Mouse (Mus musculus): ENCODE measurements at regions not wholly inside any gene's neighbourhood (a gene's known extent, or its start where the extent isn't known, plus 50 kb on each side); places are given as distances from the start of the nearest gene placed in this dataset.

DNA sequence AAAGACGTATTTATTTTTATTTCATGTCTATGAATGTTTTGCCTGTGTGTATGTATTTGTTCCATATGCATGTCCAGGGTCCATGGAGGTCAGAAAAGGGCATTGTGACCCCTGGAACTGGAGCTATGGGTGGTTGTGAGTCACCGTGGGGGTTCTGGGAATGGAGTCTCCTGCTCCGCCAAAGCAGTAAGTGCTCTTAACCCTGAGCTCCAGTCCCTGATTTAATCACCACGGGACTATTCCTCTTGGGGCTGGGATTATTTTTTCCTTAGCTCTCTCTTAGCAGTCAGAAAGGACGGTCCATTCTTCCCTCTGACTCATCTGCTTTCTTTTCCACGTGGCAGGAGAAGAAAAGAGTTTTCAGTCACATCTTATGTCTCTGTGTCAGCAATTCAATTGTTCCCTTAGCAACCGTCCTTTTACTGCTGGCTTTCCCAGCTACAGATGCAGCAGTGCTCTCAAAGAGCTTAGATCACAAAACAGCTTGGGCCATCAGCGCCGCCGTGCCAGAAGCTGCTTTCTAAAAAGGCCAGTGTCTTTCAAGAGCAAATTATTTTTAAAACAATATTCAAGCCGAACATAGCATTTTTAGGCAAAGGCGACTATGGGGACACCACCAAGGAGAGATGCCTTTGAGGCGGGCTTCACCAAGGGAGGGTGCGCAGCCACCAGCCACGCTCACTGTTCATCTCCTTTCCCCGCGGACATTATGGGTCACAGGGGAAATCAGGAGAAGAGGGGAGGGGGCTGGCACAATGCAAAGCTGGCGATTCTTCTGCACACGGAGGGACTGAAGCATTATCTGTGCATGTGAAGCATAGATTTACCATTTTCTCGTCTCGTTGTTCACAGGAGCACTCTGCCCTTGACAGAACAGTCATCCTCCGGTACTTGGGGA is 110.8 kb downstream of the Map3k7 start:
- no peak for DNase-seq

GRCm38 (mm10) chr4:32076391-32076925 is 112.6 kb downstream of the Map3k7 start:
- no peak for DNase-seq

GRCm38 (mm10) chr4:32083456-32083855 is 119.6 kb downstream of the Map3k7 start:
- DNase-seq, result no peak

- DNase-seq, result no peak
These were observed 120.5 kb downstream of the Map3k7 start for GRCm38 (mm10) chr4:32084250-32084869.

- no peak for DNase-seq
These were observed 121.1 kb downstream of the Map3k7 start for GRCm38 (mm10) chr4:32085040-32085439.

GRCm38 (mm10) chr4:32091086-32091485 is 127.2 kb downstream of the Map3k7 start:
- no peak for DNase-seq

DNA sequence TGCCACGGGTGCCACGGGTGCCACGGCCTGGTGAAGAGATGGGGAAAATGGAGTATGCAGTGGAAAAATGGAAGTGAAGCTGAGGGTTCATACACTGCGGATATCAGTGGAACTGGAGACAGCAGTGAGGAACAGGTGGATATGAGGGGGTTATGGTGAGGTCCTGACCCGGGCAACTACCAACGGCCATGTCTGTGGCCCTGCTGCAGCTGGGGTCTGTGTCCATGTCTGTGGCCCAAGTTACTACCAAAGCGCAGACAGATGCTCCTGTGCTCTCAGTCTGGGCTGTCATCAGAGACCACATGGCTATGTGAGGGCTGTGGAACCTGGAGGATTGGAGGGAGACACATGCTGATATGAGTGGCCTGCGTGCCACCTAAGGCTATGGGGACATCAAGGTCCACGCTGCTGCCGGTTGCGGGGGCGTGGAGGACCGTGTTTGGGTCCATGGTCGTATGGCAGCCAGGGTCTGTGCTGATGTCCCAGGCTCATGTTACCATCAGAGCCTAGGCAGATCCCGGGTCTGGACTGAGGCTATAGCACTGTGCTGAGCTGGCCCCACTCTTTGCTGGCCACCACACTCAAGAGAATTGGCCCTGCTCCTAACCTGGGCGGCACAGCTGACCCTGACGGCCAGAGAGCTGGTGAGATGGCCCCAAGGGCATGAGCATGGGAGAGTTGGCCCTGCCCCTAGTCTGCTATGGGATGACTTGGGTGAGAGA is 128.6 kb downstream of the Map3k7 start:
- no peak for DNase-seq

DNA sequence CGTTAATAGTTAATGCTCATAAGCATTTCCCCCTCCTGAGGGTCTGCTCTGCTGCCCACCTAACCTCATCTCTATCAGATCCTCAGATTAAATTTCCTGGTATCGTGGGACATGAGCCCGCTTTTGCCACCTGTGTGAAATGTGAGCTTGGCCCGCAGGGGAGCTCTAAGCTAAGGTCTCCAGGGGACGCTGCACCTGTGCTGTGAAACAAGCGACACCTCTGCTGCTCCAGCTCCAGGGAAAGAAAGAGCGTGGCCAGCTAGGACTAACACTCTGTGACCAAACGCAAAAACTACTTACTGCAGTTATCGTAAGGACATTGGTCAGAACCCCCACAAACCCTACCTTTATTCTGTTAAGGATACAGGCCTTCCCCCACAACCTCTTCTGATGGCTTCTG is 134.3 kb downstream of the Map3k7 start:
- DNase-seq, result no peak

DNA sequence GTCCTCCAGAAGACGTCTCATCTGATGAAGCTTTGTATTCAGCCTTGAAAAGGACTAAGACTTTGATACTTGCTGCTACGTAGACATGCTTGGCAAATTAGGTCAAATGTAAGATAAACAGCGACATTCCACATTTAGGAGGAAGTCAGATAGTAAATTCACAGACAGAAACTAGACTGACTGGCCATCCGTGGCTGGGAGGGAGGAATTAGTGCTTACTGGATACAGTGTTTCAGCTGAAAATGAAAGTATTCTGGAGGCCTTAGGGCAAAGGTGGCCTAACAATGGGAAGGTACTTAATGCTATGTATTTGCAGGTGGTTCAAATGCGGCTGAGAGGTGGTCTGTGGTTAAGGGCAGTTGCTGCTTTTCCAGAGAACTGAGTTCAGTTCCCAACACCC is 137.1 kb downstream of the Map3k7 start:
- DNase-seq, result no peak

GRCm38 (mm10) chr4:32106664-32107171 is 131.9 kb upstream of the Bach2 start:
- DNase-seq, result no peak

GRCm38 (mm10) chr4:32122320-32122719 is 116.3 kb upstream of the Bach2 start:
- DNase-seq, result peak; percentile 3 to 4

GRCm38 (mm10) chr4:32126828-32127227 is 111.8 kb upstream of the Bach2 start:
- no peak for DNase-seq

DNA sequence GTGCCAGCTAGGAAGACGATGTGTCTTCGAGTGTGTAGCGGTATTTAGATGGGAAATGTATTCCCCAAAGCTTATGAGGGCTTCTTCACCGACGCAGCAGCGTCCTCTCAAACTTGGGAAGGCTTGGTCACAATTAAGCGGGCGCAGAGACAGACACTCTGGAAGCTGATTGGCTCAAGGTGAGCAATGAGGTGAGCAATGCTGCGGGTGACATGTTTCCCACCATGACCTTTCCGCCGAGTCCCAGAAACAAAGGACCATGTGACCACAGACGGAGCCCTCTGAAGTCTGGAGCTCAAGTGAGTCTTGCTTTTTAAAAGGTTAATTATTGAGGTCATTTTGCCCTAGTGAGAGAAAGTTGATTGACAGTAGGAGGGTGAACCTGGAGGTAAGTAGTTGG is 108.0 kb upstream of the Bach2 start:
- no peak for DNase-seq

DNA sequence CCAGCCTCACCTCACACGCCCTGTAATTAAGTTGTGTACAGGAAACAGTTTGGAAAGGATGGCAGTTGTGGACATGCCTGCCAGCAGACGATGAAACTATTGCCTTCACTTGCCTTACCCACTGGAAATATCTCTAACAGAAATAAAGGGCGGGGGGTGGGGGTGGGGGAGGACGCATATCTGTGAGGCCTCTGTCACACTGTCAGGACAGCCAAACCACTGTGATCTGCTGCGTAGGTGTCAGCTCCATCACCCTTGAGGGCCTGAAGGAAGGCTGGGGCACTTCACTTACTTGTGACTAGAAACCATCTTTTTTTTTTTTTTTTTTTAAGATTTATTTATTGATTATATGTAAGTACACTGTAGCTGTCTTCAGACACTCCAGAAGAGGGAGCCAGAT is 106.8 kb upstream of the Bach2 start:
- DNase-seq, result no peak

DNA sequence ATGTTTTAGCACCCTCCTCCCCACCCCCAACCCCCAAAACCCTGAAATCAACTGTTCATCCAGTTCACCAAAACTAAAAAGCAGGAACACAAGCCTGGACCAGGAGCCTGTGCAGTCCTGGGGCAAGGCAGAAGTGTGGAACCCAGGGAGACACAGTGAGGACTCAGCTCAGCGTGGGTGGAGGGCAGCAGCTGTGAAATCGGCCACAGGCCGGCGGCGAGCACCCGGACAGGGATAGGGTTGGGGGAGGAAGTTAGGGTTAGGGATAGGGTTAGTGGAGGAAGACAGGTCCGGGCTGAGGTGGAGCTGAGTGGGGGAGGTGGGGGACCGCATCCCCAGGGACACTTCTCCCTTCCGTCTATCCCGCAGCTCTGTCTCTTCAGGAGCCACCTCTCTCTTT is 102.5 kb upstream of the Bach2 start:
- DNase-seq, result no peak

- no peak for DNase-seq
These were observed 101.4 kb upstream of the Bach2 start for GRCm38 (mm10) chr4:32137243-32137642.

DNA sequence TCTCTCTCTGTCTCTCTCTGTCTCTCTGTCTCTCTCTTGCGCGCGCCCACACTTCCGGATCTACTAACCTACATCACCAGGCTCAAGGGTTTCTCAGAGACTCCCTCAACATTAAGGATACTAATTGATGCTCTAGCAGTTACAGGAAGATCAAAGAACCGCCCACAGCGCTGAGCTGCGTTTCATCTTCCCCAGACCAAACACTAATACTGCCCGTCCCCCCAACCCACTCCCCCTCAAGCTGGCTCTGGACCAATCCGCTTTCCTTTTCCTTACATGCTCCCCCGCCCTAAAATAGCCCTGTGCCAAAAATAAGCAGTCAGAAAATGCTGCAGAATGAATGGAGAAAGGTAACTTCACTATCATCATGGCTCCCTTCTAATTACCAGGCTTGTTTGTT is 100.6 kb upstream of the Bach2 start:
- DNase-seq, result no peak

DNA sequence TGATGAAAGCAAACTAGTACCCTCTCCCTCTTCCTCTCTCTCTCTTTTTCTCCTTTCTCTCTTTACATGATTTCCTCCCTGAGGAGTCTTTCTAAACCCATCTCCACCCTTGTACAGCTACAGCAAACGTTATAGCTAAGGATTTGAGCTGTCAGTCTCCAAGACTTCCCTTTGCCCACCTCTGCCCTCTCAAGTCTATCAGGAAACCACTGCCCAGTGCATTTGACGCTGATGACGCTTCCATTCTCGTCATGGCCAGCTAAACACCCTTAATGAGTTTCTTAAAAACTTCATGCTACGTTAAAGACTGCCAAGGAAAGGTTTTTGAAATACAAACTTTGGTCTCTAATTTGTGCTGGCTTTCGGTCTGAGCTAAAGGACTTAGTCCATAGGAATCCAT is 99.0 kb upstream of the Bach2 start:
- DNase-seq, result no peak

GRCm38 (mm10) chr4:32140068-32140467 is 98.5 kb upstream of the Bach2 start:
- no peak for DNase-seq

GRCm38 (mm10) chr4:32142198-32142597 is 96.4 kb upstream of the Bach2 start:
- DNase-seq, result no peak

DNA sequence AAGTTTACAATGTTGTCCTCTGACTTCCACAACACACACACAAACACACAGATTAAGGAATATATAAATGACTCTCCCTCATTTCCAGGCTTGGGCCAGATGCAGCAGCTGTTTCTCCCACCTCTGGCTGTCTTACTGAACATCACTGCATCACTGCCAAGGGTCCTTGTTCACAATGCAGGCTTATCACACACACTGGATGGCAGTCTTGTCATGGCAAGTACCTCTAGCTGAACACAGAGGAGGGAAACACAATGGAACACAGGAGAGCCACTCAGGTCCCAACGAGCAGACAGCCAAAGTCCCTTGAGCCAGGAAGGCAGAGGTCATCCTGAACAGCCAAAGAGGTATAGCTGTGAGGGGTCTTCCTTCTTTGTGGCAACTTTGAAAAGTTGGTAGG is 91.5 kb upstream of the Bach2 start:
- DNase-seq, result no peak

GRCm38 (mm10) chr4:32148597-32148996 is 90.0 kb upstream of the Bach2 start:
- DNase-seq, result no peak

GRCm38 (mm10) chr4:32149171-32149570 is 89.4 kb upstream of the Bach2 start:
- DNase-seq, result no peak
